Mouse (Mus musculus) heart, embryonic 12.5 days (tissue): ENCODE results near the gene Ulk3. TPM values are rescaled to one million over a fixed set of nuclear protein-coding genes. Genes with fewer than 3 reads are reported as not detected.

ENCODE experiments used
- ATAC-seq: fragments of 200-750 bp; cut with Nextera tagmentation; 2 replicates; pipeline ENCODE4 v1.8.0; 2017; ENCODE audit warnings: moderate TSS enrichment, moderate library complexity; ENCODE audit not compliant: insufficient number of reproducible peaks, low FRiP score
- H3K27ac ChIP-seq: fragments of 300-500 bp; sonication (generic); 2 replicates; pipeline ENCODE4 v1.5.1; 2016; ENCODE audit warnings: mild to moderate bottlenecking, moderate library complexity; ENCODE audit not compliant: poor library complexity, severe bottlenecking
- H3K27me3 ChIP-seq: fragments of 300-500 bp; sonication (generic); replicated peaks from 2 replicates; pipeline ENCODE4 v1.6.1; 2016; ENCODE audit warnings: mild to moderate bottlenecking, moderate library complexity
- H3K36me3 ChIP-seq: fragments of 300-500 bp; sonication (generic); 2 replicates; pipeline ENCODE4 v1.6.1; 2016; ENCODE audit warnings: mild to moderate bottlenecking, moderate library complexity
- H3K4me1 ChIP-seq: fragments of 300-500 bp; sonication (generic); replicated peaks from 2 replicates; pipeline ENCODE4 v1.6.1; 2016; ENCODE audit warnings: mild to moderate bottlenecking
- H3K4me2 ChIP-seq: fragments of 300-500 bp; sonication (generic); 2 replicates; pipeline ENCODE4 v1.6.1; 2016; ENCODE audit warnings: mild to moderate bottlenecking, moderate library complexity
- H3K4me3 ChIP-seq: fragments of 300-500 bp; sonication (generic); 2 replicates; pipeline ENCODE4 v1.5.1; 2016; ENCODE audit warnings: mild to moderate bottlenecking
- H3K9ac ChIP-seq: fragments of 300-500 bp; sonication (generic); 2 replicates; pipeline ENCODE4 v1.6.1; 2016; ENCODE audit warnings: mild to moderate bottlenecking, moderate library complexity
- H3K9me3 ChIP-seq: fragments of 300-500 bp; sonication (generic); replicated peaks from 2 replicates; pipeline ENCODE4 v1.6.1; 2016; ENCODE audit warnings: mild to moderate bottlenecking, moderate library complexity
- WGBS: fragments of 180-500 bp; shearing (Covaris S2); methylation state at CpG from one replicate; pipeline ENCODE4 v1.1.7; 2016; 5-methylcytosine and 5-hydroxymethylcytosine counted together
- polyA plus RNA-seq: library from polyadenylated mRNA; unstranded; fragments of >200 nt; fragmentation: Nextera tagmentation; extraction: Ambion mirVana; gene quantifications from 2 replicates; pipeline ENCODE4 v1.2.1, GENCODE M21; 2016

Ulk3 gene
- polyA plus RNA-seq, 1 experiment from 2014 or later = 18.1 TPM

DNA sequence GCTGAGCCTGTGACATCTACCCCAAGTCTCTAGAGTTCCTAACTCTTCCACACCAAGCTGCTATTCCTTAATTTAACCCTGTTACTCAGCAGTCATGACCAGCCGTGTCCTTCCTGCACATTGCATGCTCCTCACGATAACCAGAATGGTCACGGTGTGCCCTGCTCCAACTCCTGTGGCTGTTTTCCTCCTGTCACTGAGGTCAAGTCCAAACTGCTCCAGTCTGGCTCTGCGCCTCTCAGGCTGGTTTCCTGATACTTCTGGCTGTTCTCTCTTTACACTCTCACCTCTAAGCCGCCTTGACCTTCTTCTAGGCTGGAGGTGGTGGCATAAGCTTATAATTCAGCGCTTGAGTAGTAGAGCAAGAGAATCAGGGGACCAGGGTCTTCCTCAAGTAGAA lies 20.8 kb upstream of the Ulk3 start:
- WGBS = 75% methylated on average over 6 of the region's 6 CpGs
- H3K36me3 ChIP-seq = peaks cover 42% of the 10 kb centered on the region
- peaks cover 32% of the 10 kb centered on the region for H3K4me1 ChIP-seq
- H3K27me3 ChIP-seq = no peaks in the 10 kb centered on the region
- H3K9me3 ChIP-seq = no peaks in the 10 kb centered on the region
- no peak for ATAC-seq
- peak overlapping the region; percentile 42 for H3K27ac ChIP-seq
- no peak overlapping the region for H3K4me3 ChIP-seq
- no peak overlapping the region for H3K9ac ChIP-seq
- H3K4me2 ChIP-seq = no peak overlapping the region

DNA sequence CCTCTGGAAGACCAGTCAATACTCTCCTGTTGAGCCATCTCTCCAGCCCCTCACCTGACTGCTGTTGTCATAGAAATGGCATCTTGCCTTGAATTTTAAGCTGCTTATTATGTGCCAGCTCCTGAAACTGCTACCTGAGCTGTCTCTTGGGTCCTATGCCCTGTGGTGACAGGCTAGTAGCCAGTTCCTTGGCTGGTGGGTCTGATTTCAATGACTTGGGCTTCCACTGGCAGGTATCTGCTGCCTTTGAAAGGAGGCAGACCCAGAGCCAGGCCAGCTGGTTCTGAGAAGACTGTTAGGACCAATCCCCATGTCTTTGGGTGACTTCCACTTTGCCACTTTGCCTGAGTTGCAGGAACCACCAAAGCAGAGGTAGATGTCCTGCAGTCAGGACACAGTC lies 14.9 kb upstream of the Ulk3 start:
- no peaks in the 10 kb centered on the region for H3K27me3 ChIP-seq

DNA sequence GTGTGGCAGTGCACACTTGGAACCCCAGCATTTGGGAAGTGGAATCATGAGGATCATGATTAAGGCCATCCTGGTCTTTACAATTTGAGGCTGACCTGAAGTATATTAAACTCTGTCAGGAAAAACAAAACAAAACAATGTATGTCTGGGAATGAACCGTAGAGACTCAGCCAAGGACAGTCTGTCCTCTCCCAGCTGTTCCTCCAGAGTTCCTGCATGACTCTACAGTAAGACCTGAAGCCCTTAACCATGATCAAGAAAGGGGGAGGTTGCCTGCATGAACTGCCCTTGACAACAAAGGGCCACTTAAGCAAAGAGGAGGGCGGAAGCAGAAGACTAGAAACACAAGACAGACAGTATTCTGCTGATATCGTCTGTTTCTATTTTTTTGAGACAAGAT lies 13.7 kb upstream of the Ulk3 start:
- H3K36me3 ChIP-seq = peaks cover 59% of the 10 kb centered on the region
- no peak overlapping the region for H3K4me3 ChIP-seq
- 64% methylated on average over 3 of the region's 3 CpGs for WGBS
- no peak overlapping the region for H3K9ac ChIP-seq
- H3K4me2 ChIP-seq = no peak overlapping the region
- no peak for ATAC-seq
- no peak overlapping the region for H3K27ac ChIP-seq
- no peaks in the 10 kb centered on the region for H3K9me3 ChIP-seq
- H3K27me3 ChIP-seq = no peaks in the 10 kb centered on the region
- 0 out of 2 replicates have a peak, but pooled peaks cover 5% of the 10 kb centered on the region for H3K4me1 ChIP-seq

More for the DNA sequence above, 14.9 kb upstream of the Ulk3 start:
- H3K36me3 ChIP-seq = peaks cover 57% of the 10 kb centered on the region
- H3K9me3 ChIP-seq = no peaks in the 10 kb centered on the region
- no peak overlapping the region for H3K4me2 ChIP-seq
- no peak overlapping the region for H3K4me3 ChIP-seq
- no peak overlapping the region for H3K27ac ChIP-seq
- H3K4me1 ChIP-seq = 0 out of 2 replicates have a peak, but pooled peaks cover 5% of the 10 kb centered on the region
- H3K9ac ChIP-seq = no peak overlapping the region
- ATAC-seq = no peak

GRCm38 (mm10) chr9:57577144-57577849 lies 12.0 kb upstream of the Ulk3 start:
- 0 out of 2 replicates have a peak, but pooled peaks have one; percentile 11 for ATAC-seq
- H3K27me3 ChIP-seq = no peaks in the 10 kb centered on the region
- no peaks in the 10 kb centered on the region for H3K9me3 ChIP-seq
- H3K27ac ChIP-seq = no peak overlapping the region
- 0 out of 2 replicates have a peak, but pooled peaks cover 5% of the 10 kb centered on the region for H3K4me1 ChIP-seq
- H3K36me3 ChIP-seq = peaks cover 62% of the 10 kb centered on the region
- no peak overlapping the region for H3K4me2 ChIP-seq
- no peak overlapping the region for H3K9ac ChIP-seq
- no peak overlapping the region for H3K4me3 ChIP-seq
- WGBS = 66% methylated on average over 6 of the region's 6 CpGs

DNA sequence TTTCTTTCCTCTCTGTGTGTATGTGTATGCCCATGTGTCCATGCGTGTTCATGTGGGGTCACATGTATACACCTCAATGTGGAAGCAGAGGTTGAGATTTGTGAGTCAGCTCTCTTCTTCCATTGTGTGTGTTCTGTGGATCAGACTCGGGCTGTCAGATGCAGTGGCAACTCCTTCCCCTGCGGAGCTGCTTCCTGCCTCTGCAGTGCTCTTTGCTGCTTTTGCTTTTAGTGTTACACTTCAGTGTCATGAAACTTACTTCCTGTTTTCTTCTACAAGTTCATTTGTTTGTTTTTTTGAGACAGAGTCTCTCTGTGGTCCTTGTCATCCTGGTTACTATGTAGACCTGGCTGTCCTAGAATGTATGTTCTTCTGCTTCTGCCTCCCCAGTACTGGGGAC lies 4.3 kb upstream of the Ulk3 start:
- Histone ChIP-seq H3K4me2 (no peak overlapping the region), H3K4me3 (no peak overlapping the region), H3K4me1 (peaks cover 3% of the 10 kb centered on the region; the same call in 1 of the 2 replicates), H3K9ac (no peak overlapping the region), H3K27me3 (no peaks in the 10 kb centered on the region), H3K36me3 (peaks cover 73% of the 10 kb centered on the region), H3K27ac (no peak overlapping the region), H3K9me3 (no peaks in the 10 kb centered on the region)
- 80% methylated on average over 3 of the region's 3 CpGs for WGBS
- ATAC-seq = no peak

GRCm38 (mm10) chr9:57590726-57591125 lies 1.5 kb downstream of the Ulk3 start:
- WGBS = 30% methylated on average over 5 of the region's 5 CpGs
- Histone ChIP-seq H3K27me3 (no peaks in the 10 kb centered on the region), H3K4me2 (peak overlapping the region; percentile 84), H3K9ac (peak overlapping the region; percentile 79; the same call in 1 of the 2 replicates), H3K9me3 (no peaks in the 10 kb centered on the region), H3K4me3 (no peak overlapping the region), H3K4me1 (peaks cover 24% of the 10 kb centered on the region), H3K27ac (no peak overlapping the region), H3K36me3 (peaks cover 61% of the 10 kb centered on the region)
- no peak for ATAC-seq

- Histone ChIP-seq H3K27me3 (no peaks in the 10 kb centered on the region), H3K27ac (no peak overlapping the region), H3K4me3 (no peak overlapping the region), H3K4me2 (no peak overlapping the region), H3K9me3 (no peaks in the 10 kb centered on the region), H3K36me3 (peaks cover 45% of the 10 kb centered on the region), H3K9ac (0 out of 2 replicates have a peak overlapping the region, but pooled peaks have one; percentile 13), H3K4me1 (peaks cover 37% of the 10 kb centered on the region)
- 54% methylated on average over 12 of the region's 12 CpGs for WGBS
- no peak for ATAC-seq
Observed at GRCm38 (mm10) chr9:57593454-57594173, 4.4 kb downstream of the Ulk3 start.

DNA sequence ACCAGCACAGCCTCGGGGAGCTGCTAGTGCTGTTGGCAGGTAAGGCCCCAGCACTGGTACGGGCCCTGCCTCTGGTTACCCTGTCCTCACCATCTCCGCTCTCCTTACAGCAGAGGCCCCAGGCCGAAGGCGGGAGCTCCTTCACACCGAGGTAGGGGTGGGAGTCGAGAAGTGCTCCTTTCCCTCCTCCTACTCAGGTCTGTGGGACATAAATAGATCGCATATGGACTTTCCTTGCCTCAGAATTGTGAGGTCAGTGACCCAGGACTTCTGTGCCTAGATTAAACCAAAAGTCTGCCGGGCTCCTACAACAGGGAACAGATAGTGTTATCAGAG lies 4.9 kb downstream of the Ulk3 start:
- no peak overlapping the region for H3K4me3 ChIP-seq
- H3K9me3 ChIP-seq = no peaks in the 10 kb centered on the region
- ATAC-seq = no peak
- H3K4me2 ChIP-seq = no peak overlapping the region
- peaks cover 45% of the 10 kb centered on the region for H3K36me3 ChIP-seq
- H3K4me1 ChIP-seq = peaks cover 39% of the 10 kb centered on the region
- H3K27ac ChIP-seq = no peak overlapping the region
- H3K9ac ChIP-seq = 0 out of 2 replicates have a peak overlapping the region, but pooled peaks have one; percentile 13
- 40% methylated on average over 9 of the region's 9 CpGs for WGBS
- no peaks in the 10 kb centered on the region for H3K27me3 ChIP-seq

DNA sequence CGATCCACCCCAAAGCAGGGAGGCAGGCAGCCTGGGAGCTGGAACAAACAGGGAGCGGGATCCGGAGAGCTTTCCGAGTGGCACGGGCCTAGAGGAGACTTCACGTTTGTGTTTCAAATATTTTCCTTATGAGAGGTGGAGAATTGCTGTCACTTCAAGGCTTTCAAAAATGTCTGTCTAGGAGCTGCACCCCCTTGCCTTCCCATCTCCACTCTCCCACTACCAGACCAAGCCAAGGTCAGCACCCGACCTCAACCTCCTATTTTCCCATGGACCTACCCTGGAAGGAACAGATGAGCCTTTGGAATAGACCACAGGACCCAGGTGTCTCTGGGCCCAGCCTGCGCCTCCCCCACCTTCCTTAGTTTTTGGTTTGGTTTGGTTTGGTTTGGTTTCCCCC lies 8.0 kb downstream of the Ulk3 start:
- Histone ChIP-seq H3K9me3 (no peaks in the 10 kb centered on the region), H3K4me1 (peaks cover 63% of the 10 kb centered on the region), H3K9ac (no peak overlapping the region), H3K27me3 (no peaks in the 10 kb centered on the region), H3K4me2 (no peak overlapping the region), H3K27ac (no peak overlapping the region), H3K36me3 (peaks cover 34% of the 10 kb centered on the region), H3K4me3 (no peak overlapping the region)
- no peak for ATAC-seq
- 76% methylated on average over 8 of the region's 8 CpGs for WGBS

DNA sequence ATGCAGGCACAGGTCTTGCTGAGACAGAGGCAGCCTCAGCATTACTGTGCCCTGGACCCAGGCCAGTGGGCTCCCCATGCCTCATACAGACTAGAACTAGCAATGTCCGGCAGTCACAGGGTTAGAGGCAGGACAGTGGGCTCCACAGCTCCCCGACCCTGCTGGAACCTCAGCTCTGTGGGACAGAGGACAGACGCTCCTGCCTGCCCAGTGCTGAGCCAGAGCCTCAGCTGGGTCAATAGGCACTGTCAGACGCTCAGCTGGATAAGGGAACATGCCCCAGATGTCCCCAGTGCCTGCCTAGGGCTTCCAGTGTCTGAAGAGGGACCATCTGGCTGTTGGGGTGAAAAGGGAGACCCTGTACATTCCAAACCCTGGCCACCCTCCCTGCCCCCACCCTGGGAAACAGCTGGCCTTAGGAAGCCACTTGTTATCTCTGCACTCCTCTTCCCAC lies 8.7 kb downstream of the Ulk3 start:
- no peak; the same call in 1 of the 2 replicates for ATAC-seq
- H3K4me3 ChIP-seq = no peak overlapping the region
- H3K9me3 ChIP-seq = no peaks in the 10 kb centered on the region
- H3K4me2 ChIP-seq = no peak overlapping the region
- H3K4me1 ChIP-seq = peaks cover 65% of the 10 kb centered on the region
- H3K27ac ChIP-seq = peak overlapping the region; percentile 2; the same call in 1 of the 2 replicates
- H3K9ac ChIP-seq = peak overlapping the region; percentile 35; the same call in 1 of the 2 replicates
- WGBS = 13% methylated on average over 4 of the region's 4 CpGs
- H3K36me3 ChIP-seq = peaks cover 27% of the 10 kb centered on the region
- H3K27me3 ChIP-seq = no peaks in the 10 kb centered on the region

DNA sequence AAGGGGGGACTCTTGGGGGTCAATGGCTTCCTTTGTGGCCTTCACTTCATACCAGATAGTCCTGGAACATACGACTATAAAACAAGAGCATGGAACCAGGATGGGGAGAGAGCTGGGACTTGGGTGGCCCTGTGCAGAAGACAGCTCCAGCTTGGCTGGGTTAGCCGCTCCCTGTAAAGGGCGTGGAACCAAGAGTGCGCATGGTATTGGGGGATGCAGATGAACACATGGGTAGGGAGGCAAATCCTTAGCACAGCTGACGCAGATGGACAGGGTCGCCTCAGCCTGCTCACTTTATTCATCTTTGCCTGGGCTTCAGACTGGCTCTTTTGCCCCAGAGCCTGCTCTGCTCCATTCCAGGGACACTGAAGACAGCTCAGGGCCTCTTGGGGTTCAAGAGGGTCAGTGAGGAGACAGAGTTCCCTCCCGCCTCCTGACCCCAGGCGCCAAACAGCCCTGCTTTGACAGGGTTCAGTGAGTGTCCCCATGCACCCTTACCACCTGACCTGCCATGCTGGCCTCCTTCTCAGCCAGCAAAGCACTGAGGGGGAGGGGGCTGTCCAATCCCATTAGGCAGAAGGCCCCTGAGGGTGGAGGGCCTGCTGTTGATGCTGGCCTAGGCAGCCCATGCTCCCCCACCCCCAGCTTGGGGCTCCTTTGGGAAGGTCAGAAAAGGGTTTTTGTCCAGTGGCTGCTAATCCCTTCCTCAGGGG lies 9.8 kb downstream of the Ulk3 start:
- Histone ChIP-seq H3K4me2 (no peak overlapping the region), H3K9me3 (no peaks in the 10 kb centered on the region), H3K4me1 (peaks cover 58% of the 10 kb centered on the region), H3K9ac (no peak overlapping the region), H3K36me3 (peaks cover 16% of the 10 kb centered on the region), H3K27ac (no peak overlapping the region), H3K4me3 (no peak overlapping the region), H3K27me3 (peaks cover 3% of the 10 kb centered on the region; the same call in 1 of the 2 replicates)
- no peak for ATAC-seq
- WGBS = 55% methylated on average over 8 of the region's 8 CpGs
